Mouse (Mus musculus) embryo, embryonic 10.5 days (tissue): Measurements from ENCODE around the gene Gpatch2l.
A peak's percentile ranks its signal among the peaks of the same experiment; 100 is the strongest.

Experiments used
- DNase-seq: peaks from one replicate; pipeline ENCODE4 v3.0.0-alpha.2; 2015; ENCODE audit warnings: low spot score

The Gpatch2l gene

GRCm38 (mm10) chr12:86280000-86280399 is 38.3 kb downstream of the Gpatch2l start:
- DNase-seq: peak; percentile 32

GRCm38 (mm10) chr12:86285704-86286103 is 44.0 kb downstream of the Gpatch2l start:
- DNase-seq: no peak

GRCm38 (mm10) chr12:86297450-86297849 is 55.8 kb downstream of the Gpatch2l start:
- no peak for DNase-seq

- no peak for DNase-seq
Measured at GRCm38 (mm10) chr12:86302973-86303372, 61.3 kb downstream of the Gpatch2l start.

GRCm38 (mm10) chr12:86305045-86305444 is 63.4 kb downstream of the Gpatch2l start:
- DNase-seq: peak; percentile 28

- peak; percentile 63 for DNase-seq
Measured at GRCm38 (mm10) chr12:86305635-86306243, 64.1 kb downstream of the Gpatch2l start.

- DNase-seq: no peak
Measured at GRCm38 (mm10) chr12:86309474-86309873, 67.8 kb downstream of the Gpatch2l start.

- DNase-seq: no peak
Measured at GRCm38 (mm10) chr12:86309902-86310301, 68.2 kb downstream of the Gpatch2l start.

- DNase-seq: no peak
Measured at GRCm38 (mm10) chr12:86320629-86321028, 79.0 kb downstream of the Gpatch2l start.

- DNase-seq: peak; percentile 22
Measured at GRCm38 (mm10) chr12:86324297-86324696, 82.6 kb downstream of the Gpatch2l start.

GRCm38 (mm10) chr12:86329813-86330212 is 88.2 kb downstream of the Gpatch2l start:
- peak; percentile 21 for DNase-seq

GRCm38 (mm10) chr12:86330684-86331083 is 89.0 kb downstream of the Gpatch2l start:
- no peak for DNase-seq

- DNase-seq: no peak
Measured at GRCm38 (mm10) chr12:86331248-86331647, 89.6 kb downstream of the Gpatch2l start.

- DNase-seq: peak; percentile 11
Measured at GRCm38 (mm10) chr12:86336209-86336608, 94.6 kb downstream of the Gpatch2l start.

- DNase-seq: no peak
Measured at GRCm38 (mm10) chr12:86336887-86337286, 95.2 kb downstream of the Gpatch2l start.
